Mouse (Mus musculus): ENCODE results near the gene Foxj3. TPM values are rescaled to one million over a fixed set of nuclear protein-coding genes. Genes with fewer than 3 reads are reported as not detected.

Foxj3 gene
- polyA plus RNA-seq, 1 experiment from 2014 or later: 21.2 TPM

GRCm38 (mm10) chr4:119669356-119670209 is 132.8 kb downstream of the Foxj3 start:
- ATAC-seq (replicated peaks; ENCODE audit: low FRiP score, low TSS enrichment, low read depth): no peak
- no peak overlapping the region for H3K27ac ChIP-seq (ENCODE audit: low read depth)
- 71% methylated on average over 10 of the region's 10 CpGs for WGBS
- no peaks in the 10 kb centered on the region for H3K4me1 ChIP-seq (replicated peaks; ENCODE audit: control insufficient read depth, insufficient read depth, low read length)
- H3K27me3 ChIP-seq (replicated peaks; ENCODE audit: control insufficient read depth, insufficient read depth, low read length): no peaks in the 10 kb centered on the region
- H3K36me3 ChIP-seq (ENCODE audit: control insufficient read depth, insufficient read depth, low read length): no peaks in the 10 kb centered on the region
- no peak overlapping the region for H3K4me3 ChIP-seq (ENCODE audit: low read depth, low read length)
- no peak for DNase-seq (ENCODE audit: low spot score)
- no peak overlapping the region for H3K9ac ChIP-seq (ENCODE audit: low read length)
- no peak overlapping the region for H3K4me2 ChIP-seq (ENCODE audit: low read length)
- H3K9me3 ChIP-seq (ENCODE audit: control insufficient read depth, low read length): no peaks in the 10 kb centered on the region

- Histone ChIP-seq H3K4me2 (ENCODE audit: low read length) (no peak overlapping the region), H3K4me3 (ENCODE audit: low read depth, low read length) (no peak overlapping the region), H3K36me3 (ENCODE audit: control insufficient read depth, insufficient read depth, low read length) (no peaks in the 10 kb centered on the region), H3K27ac (ENCODE audit: low read depth) (no peak overlapping the region), H3K27me3 (replicated peaks; ENCODE audit: control insufficient read depth, insufficient read depth, low read length) (no peaks in the 10 kb centered on the region), H3K9ac (ENCODE audit: low read length) (no peak overlapping the region), H3K9me3 (ENCODE audit: control insufficient read depth, low read length) (no peaks in the 10 kb centered on the region), H3K4me1 (replicated peaks; ENCODE audit: control insufficient read depth, insufficient read depth, low read length) (no peaks in the 10 kb centered on the region)
- ATAC-seq (replicated peaks; ENCODE audit: low FRiP score, low TSS enrichment, low read depth) (no peak), DNase-seq (ENCODE audit: low spot score) (no peak)
- 56% methylated on average over 7 of the region's 7 CpGs for WGBS
Measured at GRCm38 (mm10) chr4:119670210-119670555, 133.4 kb downstream of the Foxj3 start.

- H3K9ac ChIP-seq (ENCODE audit: low read length): no peak overlapping the region
- H3K4me3 ChIP-seq (ENCODE audit: low read depth, low read length): no peak overlapping the region
- H3K9me3 ChIP-seq (ENCODE audit: control insufficient read depth, low read length): no peaks in the 10 kb centered on the region
- no peaks in the 10 kb centered on the region for H3K36me3 ChIP-seq (ENCODE audit: control insufficient read depth, insufficient read depth, low read length)
- H3K27me3 ChIP-seq (replicated peaks; ENCODE audit: control insufficient read depth, insufficient read depth, low read length): no peaks in the 10 kb centered on the region
- H3K4me1 ChIP-seq (replicated peaks; ENCODE audit: control insufficient read depth, insufficient read depth, low read length): no peaks in the 10 kb centered on the region
- no peak overlapping the region for H3K4me2 ChIP-seq (ENCODE audit: low read length)
- no peak overlapping the region for H3K27ac ChIP-seq (ENCODE audit: low read depth)
- WGBS: 89% methylated on average over 6 of the region's 6 CpGs
- DNase-seq (ENCODE audit: low spot score) (no peak), ATAC-seq (replicated peaks; ENCODE audit: low FRiP score, low TSS enrichment, low read depth) (no peak)
Measured at GRCm38 (mm10) chr4:119670736-119671135, 133.9 kb downstream of the Foxj3 start.

GRCm38 (mm10) chr4:119671164-119671563 is 134.4 kb downstream of the Foxj3 start:
- Histone ChIP-seq H3K27ac (ENCODE audit: low read depth) (no peak overlapping the region), H3K9ac (ENCODE audit: low read length) (no peak overlapping the region), H3K4me2 (ENCODE audit: low read length) (no peak overlapping the region), H3K27me3 (replicated peaks; ENCODE audit: control insufficient read depth, insufficient read depth, low read length) (no peaks in the 10 kb centered on the region), H3K9me3 (ENCODE audit: control insufficient read depth, low read length) (no peaks in the 10 kb centered on the region), H3K4me3 (ENCODE audit: low read depth, low read length) (no peak overlapping the region), H3K4me1 (replicated peaks; ENCODE audit: control insufficient read depth, insufficient read depth, low read length) (no peaks in the 10 kb centered on the region), H3K36me3 (ENCODE audit: control insufficient read depth, insufficient read depth, low read length) (no peaks in the 10 kb centered on the region)
- DNase-seq (ENCODE audit: low spot score): no peak
- 86% methylated on average over 9 of the region's 9 CpGs for WGBS
- no peak for ATAC-seq (replicated peaks; ENCODE audit: low FRiP score, low TSS enrichment, low read depth)

DNA sequence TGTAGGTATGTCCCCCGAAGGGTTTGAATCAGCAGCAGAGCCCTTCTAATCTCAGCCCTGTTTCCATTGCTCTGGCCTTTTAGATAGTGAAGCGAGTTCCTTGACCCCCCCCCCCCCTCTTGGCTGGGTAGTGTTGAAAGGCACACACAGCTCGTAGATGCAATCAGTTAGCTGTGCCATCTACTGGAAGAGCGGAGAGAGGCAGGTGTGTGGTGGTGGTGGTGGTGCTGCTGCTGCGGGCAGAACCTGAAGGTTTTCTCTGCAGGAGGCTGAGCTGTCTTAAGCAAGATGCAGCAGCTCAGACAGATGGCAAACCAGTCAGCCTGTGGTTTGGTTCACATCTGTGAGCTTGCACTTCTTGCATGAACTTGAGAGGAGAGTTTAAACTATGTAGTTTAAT is 135.9 kb downstream of the Foxj3 start:
- no peak overlapping the region for H3K4me3 ChIP-seq (ENCODE audit: low read depth, low read length)
- 40% methylated on average over 5 of the region's 5 CpGs for WGBS
- DNase-seq (ENCODE audit: low spot score) (no peak), ATAC-seq (replicated peaks; ENCODE audit: low FRiP score, low TSS enrichment, low read depth) (no peak)
- no peaks in the 10 kb centered on the region for H3K9me3 ChIP-seq (ENCODE audit: control insufficient read depth, low read length)
- H3K4me1 ChIP-seq (replicated peaks; ENCODE audit: control insufficient read depth, insufficient read depth, low read length): no peaks in the 10 kb centered on the region
- no peak overlapping the region for H3K4me2 ChIP-seq (ENCODE audit: low read length)
- H3K27ac ChIP-seq (ENCODE audit: low read depth): no peak overlapping the region
- H3K27me3 ChIP-seq (replicated peaks; ENCODE audit: control insufficient read depth, insufficient read depth, low read length): no peaks in the 10 kb centered on the region
- H3K36me3 ChIP-seq (ENCODE audit: control insufficient read depth, insufficient read depth, low read length): no peaks in the 10 kb centered on the region
- no peak overlapping the region for H3K9ac ChIP-seq (ENCODE audit: low read length)

Other genes starting within 250 kb of the Foxj3 start
- 678 and 713 TPM in 2 replicates for gene Ybx1, start 242.4 kb upstream of the Foxj3 start, polyA plus RNA-seq (2014; fragmentation: Nextera tagmentation; extraction: Ambion mirVana)
- 106 and 110 TPM in 2 replicates for gene Ppih, start 216.5 kb upstream of the Foxj3 start, polyA plus RNA-seq (2014; fragmentation: Nextera tagmentation; extraction: Ambion mirVana)
- gene Ccdc30, start 121.5 kb upstream of the Foxj3 start, polyA plus RNA-seq (2014; fragmentation: Nextera tagmentation; extraction: Ambion mirVana): 4.1 and 5.1 TPM in 2 replicates
- gene Ppcs, start 114.6 kb upstream of the Foxj3 start, polyA plus RNA-seq (2014; fragmentation: Nextera tagmentation; extraction: Ambion mirVana): 36.5 and 39.8 TPM in 2 replicates
- 0.12 and 0.28 TPM in 2 replicates for gene Zmynd12, start 114.2 kb upstream of the Foxj3 start, polyA plus RNA-seq (2014; fragmentation: Nextera tagmentation; extraction: Ambion mirVana)
- gene Rimkla, start 44.4 kb upstream of the Foxj3 start, polyA plus RNA-seq (2014; fragmentation: Nextera tagmentation; extraction: Ambion mirVana): 1.0 and 1.4 TPM in 2 replicates
- 4.4 and 6.1 TPM in 2 replicates for gene Frg2f1, start 2.5 kb downstream of the Foxj3 start, polyA plus RNA-seq (2014; fragmentation: Nextera tagmentation; extraction: Ambion mirVana)
- gene Guca2a, start 100.7 kb downstream of the Foxj3 start, polyA plus RNA-seq (2014; fragmentation: Nextera tagmentation; extraction: Ambion mirVana): 50.8 and 60.3 TPM in 2 replicates
- gene Guca2b, start 122.0 kb downstream of the Foxj3 start, polyA plus RNA-seq (2014; fragmentation: Nextera tagmentation; extraction: Ambion mirVana): 5.1 and 8.7 TPM in 2 replicates
- 5.6 and 6.2 TPM in 2 replicates for gene Hivep3, start 196.8 kb downstream of the Foxj3 start, polyA plus RNA-seq (2014; fragmentation: Nextera tagmentation; extraction: Ambion mirVana)